Comparison of ENCODE assay signal across 23 mouse cellular contexts in the genomic region with DNA sequence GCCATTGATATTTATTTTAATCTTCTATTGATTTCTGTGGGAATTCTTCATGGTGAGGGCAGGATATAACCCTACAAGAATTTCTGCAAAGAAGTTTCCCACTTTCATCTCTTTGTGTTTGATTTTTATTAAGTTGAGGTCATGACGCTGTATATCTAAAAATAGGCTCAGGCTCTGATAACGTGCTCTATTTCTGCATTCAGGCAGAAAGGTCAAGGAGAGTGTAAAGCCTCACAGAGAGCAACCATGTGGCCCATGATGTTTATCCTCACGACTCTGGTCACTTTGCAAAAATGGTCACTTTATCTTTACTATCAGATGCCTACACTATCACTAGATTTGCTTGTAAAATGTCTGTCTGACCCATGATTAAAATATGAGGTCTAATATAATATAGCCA.
A peak's percentile ranks its signal among the peaks of the same experiment; 100 is the strongest.
DNase-seq lines count a peak whose midpoint lies in the region; ATAC-seq and TF ChIP-seq lines count a peak whose summit lies in the region.
"Had no signal": no experiment of that assay in that cellular context is flagged by ENCODE, and none has a peak within 500 bp of the region (broad histone marks: within the 10 kb centered on the region; RNA-seq: fewer than 3 reads in every experiment).

No protein-coding gene starts in this region.

- no peak for TF ChIP-seq CTCF in heart, adult 2 months (IDR thresholded peaks at IDR 0.05)
- no peak for TF ChIP-seq CTCF in heart, postnatal 0 days (IDR thresholded peaks at IDR 0.05; ENCODE audit: low read depth)

- H3K27me3 ChIP-seq in heart, adult 2 months (ENCODE audit: control insufficient read depth, insufficient read depth, low read length), result no peaks in the 10 kb centered on the region
- H3K27me3 ChIP-seq in heart, embryonic 10.5 days (ENCODE audit: insufficient read depth, poor library complexity, severe bottlenecking), result no peaks in the 10 kb centered on the region
- no peaks in the 10 kb centered on the region for H3K27me3 ChIP-seq in heart, postnatal 0 days (ENCODE audit: control insufficient read depth, insufficient read depth, low read length)
- H3K27me3 ChIP-seq: CH12.LX; hindbrain, embryonic 12.5 days; hindbrain, embryonic 15.5 days; Patski had no signal

- no peaks in the 10 kb centered on the region for H3K79me2 ChIP-seq in heart, adult 2 months (replicated peaks; ENCODE audit: control insufficient read depth, insufficient read depth, low read length)

- intact Hi-C loops in heart, adult 2 months (cut with DNase I), result no loop called here
- intact Hi-C loops in heart, postnatal 25 days (cut with DNase I), result no loop called here
- intact Hi-C loops in heart, postnatal 36 days (cut with DNase I), result no loop called here

- TF ChIP-seq EP300 in heart, adult 2 months (IDR thresholded peaks at IDR 0.05; ENCODE audit: insufficient read depth, low read depth, low read length), result no peak
- no peak for TF ChIP-seq EP300 in heart, postnatal 0 days (IDR thresholded peaks at IDR 0.05; ENCODE audit: low read depth)

- peaks cover 5% of the 10 kb centered on the region for H3K36me3 ChIP-seq in heart, adult 2 months (ENCODE audit: control insufficient read depth, insufficient read depth, low read length)
- no peaks in the 10 kb centered on the region for H3K36me3 ChIP-seq in heart, embryonic 10.5 days
- H3K36me3 ChIP-seq in heart, postnatal 0 days (replicated peaks; ENCODE audit: control insufficient read depth, insufficient read depth, low read length), result no peaks in the 10 kb centered on the region
- H3K36me3 ChIP-seq: G1E; hindbrain, embryonic 12.5 days; hindbrain, embryonic 15.5 days had no signal

- peak overlapping the region; percentile 70 for H3K27ac ChIP-seq in heart, adult 2 months
- H3K27ac ChIP-seq in heart, embryonic 10.5 days, result peak overlapping the region; percentile 56; the same call in 1 of the 2 replicates
- no peak overlapping the region; the same call in 1 of the 2 replicates for H3K27ac ChIP-seq in heart, postnatal 0 days (ENCODE audit: low read depth)
- H3K27ac ChIP-seq: gastrocnemius, adult 2 months; hindbrain, embryonic 12.5 days; hindbrain, embryonic 15.5 days had no signal

- ATAC-seq in heart, postnatal 0 days (ENCODE audit: insufficient read depth, low read depth), result peak; percentile 79
- ATAC-seq: forebrain, embryonic 14.5 days; forebrain, postnatal 0 days; intestine, postnatal 0 days; Patski had no signal

- no peak overlapping the region for H3K4me3 ChIP-seq in heart, adult 2 months
- H3K4me3 ChIP-seq in heart, embryonic 10.5 days, result no peak overlapping the region
- H3K4me3 ChIP-seq in heart, postnatal 0 days (ENCODE audit: low read depth, low read length), result no peak overlapping the region
- H3K4me3 ChIP-seq: gastrocnemius, adult 2 months; hindbrain, embryonic 12.5 days; hindbrain, embryonic 15.5 days had no signal

- 9% methylated on average over 3 of the region's 3 CpGs for WGBS in heart, adult 2 months
- WGBS in heart, embryonic 10.5 days, result 30% methylated on average over 3 of the region's 3 CpGs
- 9% methylated on average over 3 of the region's 3 CpGs for WGBS in heart, postnatal 0 days

- H3K4me1 ChIP-seq in heart, adult 2 months (ENCODE audit: control insufficient read depth, insufficient read depth, low read length), result no peaks in the 10 kb centered on the region
- 0 out of 2 replicates have a peak, but pooled peaks cover 5% of the 10 kb centered on the region for H3K4me1 ChIP-seq in heart, embryonic 10.5 days
- H3K4me1 ChIP-seq in heart, postnatal 0 days (ENCODE audit: control insufficient read depth, insufficient read depth), result peaks cover 9% of the 10 kb centered on the region; the same call in 1 of the 2 replicates
- H3K4me1 ChIP-seq: hindbrain, embryonic 12.5 days; hindbrain, embryonic 15.5 days had no signal

- H3K9me3 ChIP-seq in heart, embryonic 10.5 days, result no peaks in the 10 kb centered on the region
- no peaks in the 10 kb centered on the region for H3K9me3 ChIP-seq in heart, postnatal 0 days (replicated peaks; ENCODE audit: control insufficient read depth, low read length)
- H3K9me3 ChIP-seq: G1E; hindbrain, embryonic 12.5 days; hindbrain, embryonic 15.5 days had no signal

- DNase-seq in heart, adult 2 months, result no peak
- DNase-seq in heart, adult 11 months, result no peak
- no peak for DNase-seq in heart, embryonic 10.5 days (ENCODE audit: low spot score)
- DNase-seq in heart, postnatal 25 days (ENCODE audit: low spot score), result no peak
- peak; percentile 25 for DNase-seq in heart, postnatal 0 days (ENCODE audit: low spot score)
- DNase-seq in heart, postnatal 36 days, result no peak
- DNase-seq: adrenal gland, postnatal 10 days; adrenal gland, postnatal 36 days; B cell, adult 2 months; cerebellum, adult 18-20 months; cerebellum, adult 9-10 months; cerebellum, postnatal 14 days; forebrain, postnatal 0 days; gastrocnemius, adult 2 months; gastrocnemius, postnatal 14 days; kidney, adult 2 months had no signal

- no peak overlapping the region for H3K9ac ChIP-seq in heart, adult 2 months (ENCODE audit: low read depth, low read length)
- no peak overlapping the region for H3K9ac ChIP-seq in heart, postnatal 0 days (replicated peaks; ENCODE audit: low read depth, low read length)
- H3K9ac ChIP-seq: forebrain, postnatal 0 days; hindbrain, embryonic 12.5 days; hindbrain, embryonic 15.5 days had no signal

- no peak overlapping the region for H3K4me2 ChIP-seq in heart, postnatal 0 days (ENCODE audit: low read depth, low read length)
- H3K4me2 ChIP-seq: hindbrain, embryonic 12.5 days; hindbrain, embryonic 15.5 days had no signal

- no peak for TF ChIP-seq POLR2A in heart, adult 2 months (IDR thresholded peaks at IDR 0.05; ENCODE audit: insufficient read depth, low read depth, low read length)
